Mouse (Mus musculus) midbrain, embryonic 14.5 days (tissue): ENCODE measurements around the gene Fam169b. TPM values are rescaled to one million over a fixed set of nuclear protein-coding genes. Genes with fewer than 3 reads are reported as not detected.

Experiments
- ATAC-seq: fragments of 200-750 bp; cut with Nextera tagmentation; 2 replicates; pipeline ENCODE4 v1.8.0; 2017; ENCODE audit warnings: moderate number of reproducible peaks, moderate library complexity; ENCODE audit not compliant: low FRiP score, low TSS enrichment
- DNase-seq: peaks from one replicate; pipeline ENCODE4 v3.0.0-alpha.2; 2015
- H3K27ac ChIP-seq: fragments of 300-500 bp; sonication (generic); replicated peaks from 2 replicates; pipeline ENCODE4 v1.5.1; 2014; ENCODE audit warnings: mild to moderate bottlenecking, low read depth, low read length, moderate library complexity
- H3K27me3 ChIP-seq: fragments of 300-500 bp; sonication (generic); 2 replicates; pipeline ENCODE4 v1.6.1; 2014; ENCODE audit warnings: low read length, control low read depth, mixed read lengths; ENCODE audit not compliant: control insufficient read depth, insufficient read depth
- H3K36me3 ChIP-seq: fragments of 300-500 bp; sonication (generic); 2 replicates; pipeline ENCODE4 v1.6.1; 2014; ENCODE audit warnings: low read length, control low read depth; ENCODE audit not compliant: control insufficient read depth, insufficient read depth
- H3K4me1 ChIP-seq: fragments of 300-500 bp; sonication (generic); 2 replicates; pipeline ENCODE4 v1.6.1; 2014; ENCODE audit warnings: mild to moderate bottlenecking, antibody characterized with exemption, low read length, control low read depth; ENCODE audit not compliant: control insufficient read depth, insufficient read depth
- H3K4me2 ChIP-seq: fragments of 300-500 bp; sonication (generic); 2 replicates; pipeline ENCODE4 v1.6.1; 2014; ENCODE audit warnings: mild to moderate bottlenecking, low read length, moderate library complexity
- H3K4me3 ChIP-seq: fragments of 300-500 bp; sonication (generic); replicated peaks from 2 replicates; pipeline ENCODE4 v1.5.1; 2014; ENCODE audit warnings: low read depth, low read length
- H3K9ac ChIP-seq: fragments of 300-500 bp; sonication (generic); replicated peaks from 2 replicates; pipeline ENCODE4 v1.6.1; 2014; ENCODE audit warnings: mild to moderate bottlenecking, low read length, moderate library complexity
- H3K9me3 ChIP-seq: fragments of 300-500 bp; sonication (generic); 2 replicates; pipeline ENCODE4 v1.6.1; 2016; ENCODE audit warnings: low read length, control low read depth, mixed read lengths; ENCODE audit not compliant: control insufficient read depth
- WGBS: fragments of 180-500 bp; shearing (Covaris S2); extraction: QIAGEN DNeasy Blood & Tissue Kit; methylation state at CpG from one replicate; pipeline ENCODE4 v1.1.7; 2014; 5-methylcytosine and 5-hydroxymethylcytosine counted together
- polyA plus RNA-seq: library from polyadenylated mRNA; unstranded; fragments of >200 nt; fragmentation: Nextera tagmentation; extraction: Ambion mirVana; gene quantifications from 2 replicates; pipeline ENCODE4 v1.2.1, GENCODE M21; 2014

Fam169b gene
- polyA plus RNA-seq, 1 experiment from 2014 or later: 0.08 TPM

DNA sequence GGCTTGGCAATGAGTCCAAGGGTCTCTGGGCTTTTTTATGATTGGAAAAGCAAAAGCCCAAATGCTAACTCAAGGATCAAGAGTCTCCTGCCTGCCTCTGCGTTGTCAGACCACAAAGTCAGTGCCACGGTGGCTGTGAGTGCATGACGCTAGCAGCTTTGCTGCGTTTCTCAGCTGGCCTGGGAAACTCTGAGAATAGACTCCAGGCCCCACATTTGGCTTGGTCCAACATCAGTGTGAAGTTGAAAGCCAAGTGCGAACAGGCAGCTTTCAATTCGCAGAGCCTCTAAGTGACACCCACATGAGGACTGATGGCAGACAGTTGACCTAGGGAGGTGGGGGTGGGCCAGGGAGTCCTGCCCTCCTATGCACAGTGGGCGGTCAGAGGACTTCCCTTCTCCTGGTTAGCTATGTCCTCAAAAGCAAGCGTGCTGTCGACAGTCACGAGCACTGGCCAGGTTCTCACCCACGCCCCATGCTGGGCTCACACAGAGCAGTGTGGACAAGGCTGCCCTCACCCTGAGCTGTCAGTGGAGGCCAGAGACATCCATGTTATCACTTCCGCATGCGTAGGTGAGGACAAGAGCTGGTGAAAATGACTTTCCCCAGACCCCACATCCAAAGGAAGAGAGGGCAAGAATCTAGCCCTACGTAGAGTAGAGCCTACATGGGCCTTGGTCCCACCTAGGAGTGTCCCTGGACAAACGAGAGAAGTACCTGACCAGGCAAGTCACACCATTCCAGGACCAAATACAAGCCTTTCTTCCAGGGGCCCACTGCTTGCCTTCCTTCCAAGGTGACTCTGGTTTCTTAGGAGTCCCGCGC is 15.1 kb upstream of the Fam169b start:
- H3K9ac ChIP-seq: no peak overlapping the region
- no peak for ATAC-seq
- H3K4me2 ChIP-seq: no peak overlapping the region
- no peak for DNase-seq
- no peaks in the 10 kb centered on the region; the same call in 1 of the 2 replicates for H3K27me3 ChIP-seq
- H3K27ac ChIP-seq: no peak overlapping the region
- 87% methylated on average over 17 of the region's 17 CpGs for WGBS
- no peaks in the 10 kb centered on the region for H3K9me3 ChIP-seq
- H3K4me3 ChIP-seq: no peak overlapping the region
- no peaks in the 10 kb centered on the region for H3K4me1 ChIP-seq
- H3K36me3 ChIP-seq: no peaks in the 10 kb centered on the region

DNA sequence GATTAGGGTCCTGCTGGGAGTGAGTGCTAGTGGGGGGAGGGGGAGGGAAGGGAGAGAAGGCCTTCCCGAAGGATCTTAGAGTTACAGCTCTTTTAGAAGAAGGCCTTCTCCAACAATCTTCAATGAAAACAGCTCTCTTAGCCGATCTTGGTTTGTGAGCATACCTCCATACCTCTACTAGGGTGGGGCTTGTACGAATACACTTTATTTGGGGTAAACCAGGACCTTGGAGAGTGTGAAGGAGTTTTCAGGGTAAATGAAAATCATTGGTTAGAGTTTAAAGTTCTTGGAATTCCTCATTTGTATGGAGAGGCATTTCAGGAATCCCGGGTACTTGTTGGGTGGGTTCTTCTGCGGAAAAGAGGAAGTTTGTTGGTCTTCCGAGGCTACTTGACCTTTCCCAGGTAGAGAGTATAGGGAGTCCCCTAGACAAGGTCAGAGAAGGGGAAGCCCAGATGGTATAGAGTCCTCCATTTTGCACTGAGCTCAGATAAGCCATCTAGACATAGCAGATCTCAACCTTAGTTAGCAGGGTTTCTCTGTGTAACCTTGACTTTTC is 14.0 kb upstream of the Fam169b start:
- no peak for DNase-seq
- H3K27me3 ChIP-seq: no peaks in the 10 kb centered on the region; the same call in 1 of the 2 replicates
- 85% methylated on average over 6 of the region's 6 CpGs for WGBS

DNA sequence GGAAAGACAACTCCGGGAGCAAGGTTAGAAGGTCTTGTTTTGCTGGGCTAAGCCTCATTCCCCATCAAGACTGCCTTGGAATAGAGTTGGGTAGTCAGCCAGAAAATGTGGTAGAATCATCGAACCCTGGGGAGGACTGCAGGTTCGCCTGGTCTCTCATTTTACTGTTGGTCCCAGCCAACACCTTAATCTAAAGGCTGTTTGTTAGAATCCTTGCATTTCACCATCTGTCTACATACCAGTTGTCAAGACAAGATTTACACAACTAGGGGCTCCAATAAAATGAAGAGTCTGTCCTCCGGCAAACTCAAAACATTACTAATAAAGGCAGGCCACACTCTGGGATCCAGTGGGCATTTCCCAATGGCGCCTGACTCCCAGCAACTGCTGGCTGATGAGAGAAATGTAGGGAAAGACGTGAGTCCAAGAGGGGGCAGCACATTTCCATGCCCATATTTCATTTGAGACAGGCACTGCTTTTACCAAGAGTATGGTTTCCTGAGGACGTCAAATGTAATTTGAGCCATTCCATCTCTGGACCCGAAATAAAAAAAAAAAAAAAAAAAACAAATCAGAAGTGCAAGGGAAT is 10.9 kb upstream of the Fam169b start:
- Histone ChIP-seq H3K4me2 (no peak overlapping the region), H3K27ac (no peak overlapping the region), H3K36me3 (no peaks in the 10 kb centered on the region), H3K4me3 (no peak overlapping the region), H3K9ac (no peak overlapping the region), H3K27me3 (peaks cover 2% of the 10 kb centered on the region; the same call in 1 of the 2 replicates), H3K4me1 (peaks cover 11% of the 10 kb centered on the region; the same call in 1 of the 2 replicates), H3K9me3 (no peaks in the 10 kb centered on the region)
- no peak for DNase-seq
- no peak for ATAC-seq
- WGBS: 77% methylated on average over 8 of the region's 8 CpGs

More for the DNA sequence above, 14.0 kb upstream of the Fam169b start:
- Histone ChIP-seq H3K27ac (no peak overlapping the region), H3K4me1 (peaks cover 7% of the 10 kb centered on the region; the same call in 1 of the 2 replicates), H3K4me2 (no peak overlapping the region), H3K4me3 (no peak overlapping the region), H3K36me3 (no peaks in the 10 kb centered on the region), H3K9ac (no peak overlapping the region), H3K9me3 (no peaks in the 10 kb centered on the region)
- no peak for ATAC-seq

DNA sequence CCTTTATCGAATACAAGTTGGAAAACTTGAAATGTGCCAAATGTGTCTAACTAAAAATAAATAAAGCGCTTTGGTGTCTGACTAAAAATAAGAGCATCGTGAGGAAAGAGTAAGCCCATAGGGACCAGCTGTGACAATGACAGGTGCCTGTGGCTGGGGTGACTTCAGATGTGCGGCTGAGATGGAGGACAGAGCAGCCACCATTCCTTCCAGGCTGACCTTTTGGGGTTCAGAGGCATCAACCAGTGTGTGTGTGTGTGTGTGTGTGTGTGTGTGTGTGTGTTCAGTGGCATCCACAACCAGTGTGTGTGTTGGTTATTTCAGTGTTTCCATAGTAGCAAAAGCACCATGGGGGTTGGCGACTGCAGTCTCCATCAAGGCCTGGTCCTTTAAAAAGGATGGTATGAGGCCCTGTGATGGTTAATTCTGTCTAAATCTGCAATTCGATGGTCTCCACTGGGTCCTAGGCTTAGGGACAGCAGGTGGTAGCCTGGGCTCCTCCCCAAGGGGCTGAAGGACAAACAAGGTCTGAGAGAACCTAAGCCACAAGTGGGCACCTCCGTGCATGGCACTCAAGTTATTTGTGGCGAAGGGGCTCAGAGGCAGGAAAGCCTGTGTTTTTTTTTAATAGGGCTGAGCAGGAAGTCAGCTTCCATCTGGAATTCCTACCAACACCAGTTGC is 10.2 kb upstream of the Fam169b start:
- DNase-seq (no peak), ATAC-seq (no peak)
- Histone ChIP-seq H3K4me2 (peak overlapping the region; percentile 58), H3K36me3 (no peaks in the 10 kb centered on the region), H3K27me3 (peaks cover 2% of the 10 kb centered on the region; the same call in 1 of the 2 replicates), H3K4me3 (peak overlapping the region; percentile 30), H3K9me3 (no peaks in the 10 kb centered on the region), H3K9ac (no peak overlapping the region), H3K27ac (no peak overlapping the region), H3K4me1 (peaks cover 11% of the 10 kb centered on the region; the same call in 1 of the 2 replicates)
- WGBS: 57% methylated on average over 8 of the region's 8 CpGs

DNA sequence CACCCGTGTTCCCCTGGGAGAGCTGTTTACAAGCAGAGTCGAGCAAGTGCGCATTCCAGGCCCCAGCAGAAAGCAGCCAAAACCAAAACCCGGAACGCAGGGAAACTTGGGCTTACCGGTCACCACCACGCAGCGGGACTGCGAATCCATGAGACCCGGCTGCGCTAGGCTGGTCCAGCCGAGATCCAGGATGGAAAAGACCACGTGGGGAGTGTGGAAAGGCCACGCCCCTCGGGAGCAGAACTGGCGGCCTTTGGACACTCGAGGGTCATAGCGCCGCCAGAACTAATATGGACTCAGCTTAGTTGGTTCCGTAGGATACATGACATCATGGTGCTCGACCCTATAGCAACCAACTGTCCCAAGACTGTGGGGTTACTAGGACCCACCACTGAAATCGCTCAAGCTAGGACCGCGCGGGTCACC is 9.6 kb upstream of the Fam169b start, which contains the start of gene Pgpep1l:
Gene Pgpep1l, minus strand, starts transcription at position 206 of the 426 bp plus-strand sequence.
- 0 out of 2 replicates have a peak within 1 kb of the TSS, but pooled peaks have one; percentile 31 for H3K9ac ChIP-seq
- peak within 1 kb of the TSS; percentile 58 for H3K4me2 ChIP-seq
- peaks cover 11% of the 10 kb centered on the region; the same call in 1 of the 2 replicates for H3K4me1 ChIP-seq
- WGBS: 7% methylated on average over 25 of the region's 25 CpGs
- no peaks in the 10 kb centered on the region for H3K36me3 ChIP-seq
- H3K27me3 ChIP-seq: peaks cover 2% of the 10 kb centered on the region; the same call in 1 of the 2 replicates
- no peak within 1 kb of the TSS for H3K27ac ChIP-seq
- ATAC-seq (no peak), DNase-seq (peak; percentile 56)
- H3K4me3 ChIP-seq: peak within 1 kb of the TSS; percentile 30
- H3K9me3 ChIP-seq: no peaks in the 10 kb centered on the region

DNA sequence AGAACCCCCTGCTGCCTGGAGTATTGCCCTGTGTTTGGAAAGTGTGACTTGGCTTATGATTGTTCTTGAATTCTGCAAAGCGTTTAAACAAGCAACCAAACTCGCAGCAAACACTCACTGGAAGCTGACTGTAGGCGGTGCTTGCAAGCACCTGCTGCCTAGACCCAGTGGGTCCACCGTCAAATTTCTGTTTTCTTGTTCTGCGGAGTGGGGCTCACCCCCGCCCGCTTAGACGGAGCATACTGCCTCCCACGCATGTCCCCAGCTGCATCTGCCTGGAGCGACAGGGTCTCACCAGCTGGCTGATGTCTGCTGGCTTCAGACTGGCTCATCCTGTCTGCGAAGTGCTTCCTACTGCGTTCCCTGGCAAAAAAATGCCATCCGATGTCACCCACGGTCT is 9.1 kb upstream of the Fam169b start:
- no peak overlapping the region for H3K27ac ChIP-seq
- no peak for ATAC-seq
- 0 out of 2 replicates have a peak overlapping the region, but pooled peaks have one; percentile 31 for H3K9ac ChIP-seq
- H3K4me3 ChIP-seq: peak overlapping the region; percentile 30; the same call in 1 of the 2 replicates
- H3K9me3 ChIP-seq: no peaks in the 10 kb centered on the region
- peaks cover 11% of the 10 kb centered on the region; the same call in 1 of the 2 replicates for H3K4me1 ChIP-seq
- H3K36me3 ChIP-seq: no peaks in the 10 kb centered on the region
- 14% methylated on average over 14 of the region's 14 CpGs for WGBS
- DNase-seq: peak; percentile 50
- H3K27me3 ChIP-seq: peaks cover 2% of the 10 kb centered on the region; the same call in 1 of the 2 replicates
- H3K4me2 ChIP-seq: peak overlapping the region; percentile 58

DNA sequence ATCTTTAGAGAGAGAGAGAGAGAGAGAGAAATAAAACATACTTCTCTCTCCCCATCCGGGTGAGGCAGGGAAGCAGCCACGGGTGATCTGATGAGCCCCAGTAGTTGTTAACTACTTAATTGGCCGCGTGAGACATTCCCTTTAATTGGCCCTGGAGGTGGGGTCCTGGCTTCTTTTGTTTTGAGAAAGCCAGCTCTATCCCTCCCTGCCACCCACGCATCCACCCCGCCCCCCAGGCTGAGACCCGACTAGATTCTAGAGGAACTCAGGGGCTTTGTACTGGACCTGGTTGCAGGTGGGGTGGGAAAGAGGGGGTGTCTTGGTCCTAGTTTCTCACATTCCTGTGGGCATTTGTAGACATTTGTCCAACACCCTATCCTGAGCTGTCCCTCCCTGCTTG is 8.2 kb upstream of the Fam169b start:
- no peak for DNase-seq
- peaks cover 11% of the 10 kb centered on the region; the same call in 1 of the 2 replicates for H3K4me1 ChIP-seq
- no peak for ATAC-seq
- no peak overlapping the region for H3K4me2 ChIP-seq
- no peak overlapping the region for H3K4me3 ChIP-seq
- peaks cover 2% of the 10 kb centered on the region; the same call in 1 of the 2 replicates for H3K27me3 ChIP-seq
- 43% methylated on average over 7 of the region's 7 CpGs for WGBS
- H3K9me3 ChIP-seq: no peaks in the 10 kb centered on the region
- no peak overlapping the region for H3K27ac ChIP-seq
- H3K36me3 ChIP-seq: no peaks in the 10 kb centered on the region
- H3K9ac ChIP-seq: no peak overlapping the region

DNA sequence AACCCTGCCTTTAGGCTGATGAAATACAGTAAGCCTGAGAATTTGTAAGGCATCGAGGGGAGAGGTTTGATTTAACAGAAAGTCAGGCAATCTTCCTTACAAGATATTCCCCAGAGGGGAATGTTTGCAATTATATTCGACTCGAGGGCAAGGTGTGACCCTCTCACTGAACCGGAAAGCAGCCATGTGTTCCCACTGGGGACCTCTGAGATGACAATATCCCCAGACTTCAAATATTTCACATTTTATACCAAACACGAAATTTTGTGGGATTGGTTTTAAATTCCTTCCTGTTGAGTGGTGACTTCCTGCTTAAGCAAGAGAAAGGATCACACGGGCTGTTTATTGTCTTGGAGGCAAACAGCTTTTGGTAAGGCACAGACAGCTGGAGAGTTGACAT is 6.9 kb upstream of the Fam169b start:
- Histone ChIP-seq H3K4me3 (no peak overlapping the region), H3K27ac (no peak overlapping the region), H3K4me2 (no peak overlapping the region), H3K36me3 (no peaks in the 10 kb centered on the region), H3K9ac (no peak overlapping the region), H3K9me3 (no peaks in the 10 kb centered on the region), H3K4me1 (peaks cover 11% of the 10 kb centered on the region; the same call in 1 of the 2 replicates), H3K27me3 (peaks cover 2% of the 10 kb centered on the region; the same call in 1 of the 2 replicates)
- ATAC-seq: no peak
- peak; percentile 31 for DNase-seq
- WGBS: 33% methylated on average over 6 of the region's 6 CpGs
